Mouse (Mus musculus) olfactory bulb, adult 2 months (tissue): ENCODE results near the gene Ssbp4. TPM values are rescaled to one million over a fixed set of nuclear protein-coding genes. Genes with fewer than 3 reads are reported as not detected.

ENCODE experiments used
- H3K27ac ChIP-seq: fragments of 200-500 bp; 2 replicates; pipeline ENCODE4 v1.5.1; 2012; ENCODE audit warnings: low read depth, low read length; ENCODE audit not compliant: insufficient read depth
- H3K4me1 ChIP-seq: fragments of 200-500 bp; 2 replicates; pipeline ENCODE4 v1.6.1; 2012; ENCODE audit warnings: low read length; ENCODE audit not compliant: control insufficient read depth, insufficient read depth
- H3K4me3 ChIP-seq: fragments of 200-500 bp; 2 replicates; pipeline ENCODE4 v1.5.1; 2012; ENCODE audit warnings: mild to moderate bottlenecking, low read depth, low read length, moderate library complexity; ENCODE audit not compliant: insufficient read depth
- CTCF ChIP-seq: fragments of 200-500 bp; IDR thresholded peaks from 2 replicates; pipeline ENCODE4 v1.5.1; 2012; ENCODE audit warnings: low read depth, mild to moderate bottlenecking, low read length, moderate library complexity; ENCODE audit not compliant: insufficient read depth
- POLR2A ChIP-seq: fragments of 200-500 bp; IDR thresholded peaks from 2 replicates; pipeline ENCODE4 v1.6.1; 2012; ENCODE audit warnings: mild to moderate bottlenecking, low read depth, low read length, moderate library complexity; ENCODE audit not compliant: insufficient read depth
- WGBS: fragments of 180-500 bp; shearing (Covaris S2); methylation state at CpG from one replicate; pipeline ENCODE4 v1.1.7; 2018; 5-methylcytosine and 5-hydroxymethylcytosine counted together
- polyA plus RNA-seq: library from polyadenylated mRNA; stranded (reverse); fragments of >200 nt; gene quantifications from 2 replicates; pipeline ENCODE4 v1.2.4, GENCODE M21; 2012; ENCODE audit warnings: low replicate concordance; ENCODE audit not compliant: missing spikeins, insufficient read depth, insufficient read length

Gene Ssbp4
- polyA plus RNA-seq, 1 experiment: not detected

DNA sequence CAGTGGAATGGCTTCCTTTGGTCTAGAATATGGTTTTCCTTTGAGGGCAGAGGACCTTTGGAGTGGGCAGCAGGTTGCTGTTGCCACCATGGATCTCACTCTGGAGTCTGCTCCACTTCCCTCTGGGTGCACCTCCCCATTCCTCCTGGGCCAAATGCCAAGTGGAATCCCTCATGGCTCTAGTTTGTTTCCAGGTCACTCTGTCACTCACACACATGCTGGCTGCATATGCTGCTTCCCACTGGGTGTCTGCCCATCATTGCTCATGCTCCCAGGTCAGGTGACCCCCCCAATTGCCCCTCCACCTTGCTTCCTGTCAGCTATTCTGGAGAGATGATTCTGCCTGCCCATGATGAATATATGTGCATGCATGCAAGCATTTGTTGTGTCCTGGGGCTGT, 54.9 kb downstream of the Ssbp4 start:
- H3K4me1 ChIP-seq: peaks cover 14% of the 10 kb centered on the region
- TF ChIP-seq CTCF (no peak), POLR2A (no peak)
- H3K4me3 ChIP-seq: no peak overlapping the region
- H3K27ac ChIP-seq: no peak overlapping the region

DNA sequence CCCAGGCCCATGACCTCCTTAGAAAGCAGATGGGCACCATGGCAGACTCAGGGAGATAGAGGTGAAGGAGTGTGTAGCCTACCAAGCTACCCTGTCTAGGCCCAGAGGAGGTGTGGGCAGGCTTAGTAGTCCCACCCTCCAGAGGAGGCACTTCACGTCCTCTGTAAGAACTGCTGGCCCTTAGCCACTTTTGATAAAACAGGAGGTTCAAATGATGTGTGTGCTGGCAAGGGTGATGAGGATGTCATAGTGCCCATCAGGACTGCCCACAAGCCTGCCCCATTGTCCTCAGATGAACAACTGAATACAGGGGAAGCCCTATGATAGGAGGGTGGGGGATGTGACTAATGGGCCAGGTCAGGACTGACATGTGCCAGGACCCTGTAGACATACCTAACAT, 55.8 kb downstream of the Ssbp4 start:
- no peak for TF ChIP-seq POLR2A
- TF ChIP-seq CTCF: no peak
- H3K4me1 ChIP-seq: peaks cover 18% of the 10 kb centered on the region
- H3K27ac ChIP-seq: no peak overlapping the region
- no peak overlapping the region for H3K4me3 ChIP-seq
- WGBS: 20% methylated on average over 1 of the region's 1 CpGs

DNA sequence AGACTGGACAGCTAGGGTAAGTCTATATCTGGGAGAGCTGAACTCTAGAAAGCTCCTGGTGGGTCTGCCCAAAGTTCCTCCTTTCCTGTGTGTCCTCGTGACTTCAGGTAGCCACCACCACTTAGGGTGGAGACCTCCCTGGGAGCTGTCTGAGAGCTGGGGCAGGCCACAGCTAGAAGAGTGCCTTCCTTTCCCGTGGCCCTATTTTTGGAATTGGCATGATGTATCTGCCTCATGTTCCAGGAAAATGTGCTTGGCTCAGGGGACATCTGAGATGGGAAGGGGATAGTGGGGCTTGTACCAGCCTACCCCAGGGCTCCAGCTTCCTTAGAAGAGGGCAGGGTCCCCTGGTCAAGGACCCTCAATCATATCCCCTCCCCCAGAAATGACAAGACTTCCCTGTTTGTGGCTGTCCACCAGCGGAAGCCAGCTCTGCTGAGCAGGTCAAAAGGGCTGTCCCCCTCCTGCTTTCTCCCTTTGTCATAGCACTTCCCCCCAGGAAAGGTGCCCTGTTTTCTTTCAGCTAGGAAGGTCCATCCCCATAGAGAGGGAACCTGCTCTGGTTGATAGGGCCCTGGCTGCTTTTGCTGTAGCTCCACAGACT, 57.0 kb downstream of the Ssbp4 start:
- no peak overlapping the region for H3K27ac ChIP-seq
- peaks cover 18% of the 10 kb centered on the region for H3K4me1 ChIP-seq
- 56% methylated on average over 3 of the region's 3 CpGs for WGBS
- no peak for TF ChIP-seq POLR2A
- TF ChIP-seq CTCF: no peak
- H3K4me3 ChIP-seq: no peak overlapping the region

GRCm38 (mm10) chr8:70549412-70550184, 59.1 kb downstream of the Ssbp4 start:
- 93% methylated on average over 10 of the region's 10 CpGs for WGBS
- Histone ChIP-seq H3K4me3 (no peak overlapping the region), H3K4me1 (peaks cover 20% of the 10 kb centered on the region), H3K27ac (no peak overlapping the region)
- TF ChIP-seq POLR2A (no peak), CTCF (no peak)

DNA sequence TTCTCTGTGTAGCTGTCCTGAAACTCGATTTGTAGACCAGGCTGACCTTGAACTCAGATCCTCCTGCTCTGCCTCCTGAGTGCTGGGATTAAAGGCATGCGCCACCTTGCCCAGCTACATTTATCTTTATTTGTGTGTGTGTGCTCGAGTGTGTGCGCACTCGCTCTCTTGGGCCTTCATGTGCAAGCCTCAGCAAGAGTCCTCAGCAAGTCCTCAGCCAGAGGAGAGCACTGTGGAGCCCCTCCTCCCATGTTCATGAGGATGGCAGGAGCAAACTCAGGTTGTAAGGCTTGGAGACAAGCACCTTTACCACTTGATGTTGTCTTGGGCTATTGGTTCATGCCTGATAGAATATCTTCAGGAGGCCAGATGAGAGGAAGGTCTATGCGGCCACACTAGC, 60.9 kb downstream of the Ssbp4 start:
- no peak for TF ChIP-seq POLR2A
- no peak for TF ChIP-seq CTCF
- whole genome bisulfite sequencing: 93% methylated on average over 6 of the region's 6 CpGs
- Histone ChIP-seq H3K4me3 (no peak overlapping the region), H3K27ac (no peak overlapping the region), H3K4me1 (peaks cover 25% of the 10 kb centered on the region)

Other genes with a start within 250 kb of the Ssbp4 start
- gene Comp, start 235.3 kb downstream of the Ssbp4 start, polyA plus RNA-seq: not detected in 2 replicates
- gene Crtc1, start 169.3 kb downstream of the Ssbp4 start, polyA plus RNA-seq: not detected in 2 replicates
- gene Klhl26, start 131.9 kb downstream of the Ssbp4 start, polyA plus RNA-seq: not detected in 2 replicates
- not detected in 2 replicates for gene Tmem59l, start 121.5 kb downstream of the Ssbp4 start, polyA plus RNA-seq
- gene Crlf1, start 115.7 kb downstream of the Ssbp4 start, polyA plus RNA-seq: not detected in 2 replicates
- not detected in 2 replicates for gene Rex1bd, start 102.1 kb downstream of the Ssbp4 start, polyA plus RNA-seq
- 789 TPM in 1 of 2 replicates, not detected in the other for gene Uba52, start 98.1 kb downstream of the Ssbp4 start, polyA plus RNA-seq
- not detected in 2 replicates for gene Fkbp8, start 81.1 kb downstream of the Ssbp4 start, polyA plus RNA-seq
- gene Kxd1, start 80.9 kb downstream of the Ssbp4 start, polyA plus RNA-seq: not detected in 2 replicates
- gene Ell, start 69.4 kb downstream of the Ssbp4 start, polyA plus RNA-seq: not detected in 2 replicates
- not detected in 2 replicates for gene Isyna1, start 14.5 kb downstream of the Ssbp4 start, polyA plus RNA-seq
- gene Lrrc25, start 7.3 kb upstream of the Ssbp4 start, polyA plus RNA-seq: not detected in 2 replicates
- gene Gdf15, start 23.6 kb upstream of the Ssbp4 start, polyA plus RNA-seq: not detected in 2 replicates
- gene Pgpep1, start 51.5 kb upstream of the Ssbp4 start, polyA plus RNA-seq: not detected in 2 replicates
- not detected in 2 replicates for gene Lsm4, start 64.4 kb upstream of the Ssbp4 start, polyA plus RNA-seq
- not detected in 2 replicates for gene Jund, start 90.1 kb upstream of the Ssbp4 start, polyA plus RNA-seq
- not detected in 2 replicates for gene Iqcn, start 94.6 kb upstream of the Ssbp4 start, polyA plus RNA-seq
- gene Gm3336, start 109.7 kb upstream of the Ssbp4 start, polyA plus RNA-seq: not detected in 2 replicates
- not detected in 2 replicates for gene Pde4c, start 114.8 kb upstream of the Ssbp4 start, polyA plus RNA-seq
- 431 and 581 TPM in 2 replicates for gene Rab3a, start 145.8 kb upstream of the Ssbp4 start, polyA plus RNA-seq
- gene Mpv17l2, start 152.1 kb upstream of the Ssbp4 start, polyA plus RNA-seq: not detected in 2 replicates
- not detected in 2 replicates for gene Pik3r2, start 167.8 kb upstream of the Ssbp4 start, polyA plus RNA-seq
- gene Mast3, start 196.2 kb upstream of the Ssbp4 start, polyA plus RNA-seq: 57.2 TPM in 1 of 2 replicates, not detected in the other
- gene Il12rb1, start 199.6 kb upstream of the Ssbp4 start, polyA plus RNA-seq: not detected in 2 replicates
- gene Arrdc2, start 230.8 kb upstream of the Ssbp4 start, polyA plus RNA-seq: not detected in 2 replicates